ENCODE assay signal across 14 mouse cellular contexts in the genomic region with DNA sequence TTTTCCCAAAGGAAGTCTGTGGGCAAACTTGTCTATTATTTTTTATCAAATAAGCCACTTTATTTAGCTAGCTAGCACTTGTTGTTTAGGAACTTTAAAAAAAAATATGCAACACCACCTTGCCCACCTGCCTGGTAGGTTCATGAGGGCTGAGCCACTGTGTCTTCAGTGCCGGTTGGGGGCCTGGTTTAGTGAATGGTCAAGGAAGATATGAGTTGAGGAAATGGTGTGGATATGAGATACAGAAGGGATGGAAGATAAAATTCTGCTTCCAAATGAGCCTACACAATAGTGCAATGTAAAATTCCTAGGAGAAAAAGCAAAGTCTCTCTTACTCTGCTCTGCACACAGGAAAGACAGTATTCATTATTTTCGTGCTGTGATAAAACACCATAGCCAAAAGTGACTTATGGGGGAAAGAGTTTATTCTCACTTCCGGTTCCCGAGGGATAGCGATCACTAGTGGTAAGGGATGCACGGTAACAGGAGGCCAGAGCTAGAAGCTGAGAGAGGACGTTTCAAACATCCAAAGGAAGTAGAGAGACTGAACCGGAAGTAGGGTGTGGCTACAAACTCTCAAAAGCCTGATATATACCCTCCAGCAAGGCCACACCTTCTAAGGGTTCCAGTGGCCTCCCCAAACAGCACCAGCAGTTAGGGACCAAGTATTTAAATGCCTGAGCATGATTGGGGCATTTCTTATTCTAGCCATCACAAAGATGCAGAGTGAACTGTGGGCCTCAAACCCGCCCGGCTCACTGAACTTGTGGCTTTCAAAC. TPM values are rescaled to one million over a fixed set of nuclear protein-coding genes. Genes with fewer than 3 reads are reported as not detected.
DNase-seq lines count a peak whose midpoint lies in the region; ATAC-seq lines count a peak whose summit lies in the region.
"Had no signal": no experiment of that assay in that cellular context is flagged by ENCODE, and none has a peak within 500 bp of the region (broad histone marks: within the 10 kb centered on the region; RNA-seq: fewer than 3 reads in every experiment).

No protein-coding gene starts in this region.

- H3K4me1 ChIP-seq in midbrain, embryonic 11.5 days (ENCODE audit: control insufficient read depth, insufficient read depth, low read length): no peaks in the 10 kb centered on the region
- H3K4me1 ChIP-seq in midbrain, embryonic 10.5 days: no peaks in the 10 kb centered on the region

- H3K9ac ChIP-seq in midbrain, embryonic 11.5 days (ENCODE audit: low read length): no peak overlapping the region

- H3K36me3 ChIP-seq in midbrain, embryonic 11.5 days (ENCODE audit: control insufficient read depth, insufficient read depth, low read length): no peaks in the 10 kb centered on the region
- H3K36me3 ChIP-seq in midbrain, embryonic 10.5 days: no peaks in the 10 kb centered on the region

- 91% methylated on average over 10 of the region's 10 CpGs for WGBS in midbrain, embryonic 11.5 days
- 90% methylated on average over 10 of the region's 10 CpGs for WGBS in midbrain, embryonic 10.5 days

- peak; percentile 85 for DNase-seq in heart, adult 11 months
- DNase-seq in heart, postnatal 4 days: no peak
- DNase-seq in midbrain, embryonic 11.5 days (ENCODE audit: low spot score, missing footprints): peak; percentile 47
- no peak for DNase-seq in midbrain, embryonic 10.5 days (ENCODE audit: low spot score)
- peak; percentile 52 for DNase-seq in liver
- no peak for DNase-seq in left cerebral cortex, adult 8-10 months (ENCODE audit: low spot score in 2 of 2)
- no peak for DNase-seq in cerebellum, adult 11-12 months
- DNase-seq: adrenal gland, postnatal 25 days; B cell, adult 2 months; cerebellum, postnatal 10 days; lung, postnatal 14 days; thymus, postnatal 14 days had no signal

- H3K4me2 ChIP-seq in midbrain, embryonic 11.5 days: no peak overlapping the region

- no peak overlapping the region for H3K27ac ChIP-seq in midbrain, embryonic 11.5 days (ENCODE audit: low read depth, low read length)
- no peak overlapping the region for H3K27ac ChIP-seq in midbrain, embryonic 10.5 days (replicated peaks)

- H3K27me3 ChIP-seq in midbrain, embryonic 11.5 days (ENCODE audit: control insufficient read depth, insufficient read depth, low read length): no peaks in the 10 kb centered on the region
- H3K27me3 ChIP-seq in midbrain, embryonic 10.5 days (ENCODE audit: low read depth, poor library complexity, severe bottlenecking): no peaks in the 10 kb centered on the region

- H3K4me3 ChIP-seq in midbrain, embryonic 11.5 days (ENCODE audit: low read depth, low read length): no peak overlapping the region
- no peak overlapping the region for H3K4me3 ChIP-seq in midbrain, embryonic 10.5 days

- no peaks in the 10 kb centered on the region for H3K9me3 ChIP-seq in midbrain, embryonic 11.5 days (ENCODE audit: control insufficient read depth, low read length)
- no peaks in the 10 kb centered on the region for H3K9me3 ChIP-seq in midbrain, embryonic 10.5 days (replicated peaks)

- ATAC-seq in midbrain, embryonic 11.5 days (ENCODE audit: low FRiP score): no peak
- ATAC-seq in cerebellum, adult (ENCODE audit: insufficient number of reproducible peaks, low FRiP score, low TSS enrichment): no peak
- ATAC-seq: hindbrain, embryonic 16.5 days had no signal

RNA-seq across cellular contexts. Expression of gene Dlg1, which starts 53.7 kb away (rescaled TPM):
- 10 to 100 TPM; 42.0 to 43.5 TPM for total RNA-seq in heart, postnatal 4 days (2021)
- polyA plus RNA-seq in midbrain, embryonic 11.5 days (2014; fragmentation: Nextera tagmentation; extraction: Ambion mirVana): 19.3 and 21.0 TPM in 2 replicates
- polyA plus RNA-seq in midbrain, embryonic 10.5 days (2016; fragmentation: Nextera tagmentation; extraction: Ambion mirVana): 20.0 and 20.3 TPM in 2 replicates
- total RNA-seq in left cerebral cortex, adult 8-10 months (2022): 100 to 1,000 TPM; 171 to 183 (median 176) TPM

Comparison
In these comparisons a context has a peak if more than half of its experiments do, and no peak if none do; other contexts are left out.
1. DNase-seq: peak in heart, adult 11 months (single experiment), midbrain, embryonic 11.5 days (single experiment) and liver (single experiment); none in heart, postnatal 4 days (single experiment), midbrain, embryonic 10.5 days (single experiment), left cerebral cortex, adult 8-10 months (0 of 2) and cerebellum, adult 11-12 months (single experiment).